Mouse (Mus musculus) liver, adult 2 months (tissue): Measurements from ENCODE around the gene Mrtfa.

ENCODE experiments used
- CTCF ChIP-seq: fragments of 200-500 bp; IDR thresholded peaks from 2 replicates; pipeline ENCODE4 v1.5.1; 2011; ENCODE audit warnings: low read depth, low read length, control low read depth
- POLR2A ChIP-seq: fragments of 200-500 bp; IDR thresholded peaks from 2 replicates; pipeline ENCODE4 v1.6.1; 2011; ENCODE audit warnings: low read length, control low read depth; ENCODE audit not compliant: insufficient read depth; ENCODE audit errors: extremely low read depth

DNA sequence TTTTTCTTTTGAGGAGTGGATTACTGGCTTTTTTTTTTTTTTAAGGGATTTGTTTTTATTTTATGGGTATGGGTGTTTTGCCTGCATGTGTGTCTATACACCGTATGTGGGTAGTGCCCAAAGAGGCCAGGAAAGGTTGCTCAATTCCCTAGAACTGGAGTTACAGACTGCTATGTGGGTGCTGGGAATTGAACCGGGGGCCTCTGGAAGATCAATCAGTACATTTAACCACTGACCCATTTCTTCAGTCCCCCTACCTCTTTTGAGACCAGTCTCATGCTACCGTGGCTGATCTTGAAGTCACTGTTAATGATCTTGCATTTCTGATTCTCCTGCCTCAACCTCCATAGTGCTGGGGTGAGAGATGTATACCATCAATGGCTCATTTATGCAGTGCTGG, 36.7 kb upstream of the Mrtfa start:
- TF ChIP-seq CTCF: no peak
- TF ChIP-seq POLR2A: no peak
